Mouse (Mus musculus) MEL (cell line): ENCODE measurements at regions not wholly inside any gene's neighbourhood (a gene's known extent, or its start where the extent isn't known, plus 50 kb on each side); places are given as distances from the start of the nearest gene placed in this dataset.

Experiments used
- DNase-seq: peaks from one replicate; pipeline ENCODE4 v3.0.0; 2011; ENCODE audit warnings: low read depth, low spot score
- H3K27ac ChIP-seq: 2 replicates; pipeline ENCODE4 v1.5.1; 2012; ENCODE audit warnings: low read depth, mild to moderate bottlenecking, control low read depth, low read length, moderate library complexity; ENCODE audit not compliant: control insufficient read depth
- H3K27me3 ChIP-seq, 2 experiments: fragments of 150-350 bp in 1 of 2; sonication (generic) in 1 of 2; 2 replicates each; pipeline ENCODE4 v1.6.1; 2012; ENCODE audit warnings: low read length in 2 of 2, mild to moderate bottlenecking in 2 of 2, improper control_type of control experiment in 1 of 2, moderate library complexity in 1 of 2; ENCODE audit not compliant: insufficient read depth in 2 of 2, control insufficient read depth in 1 of 2
- H3K36me3 ChIP-seq, 2 experiments: 2 replicates each; pipeline ENCODE4 v1.6.1; 2012 to 2014; ENCODE audit warnings: low read length in 2 of 2, improper control_type of control experiment in 1 of 2, inconsistent platforms in 1 of 2, mild to moderate bottlenecking in 1 of 2; ENCODE audit not compliant: insufficient read depth in 2 of 2, control insufficient read depth in 1 of 2
- H3K4me1 ChIP-seq, 2 experiments: fragments of 150-350 bp in 1 of 2; sonication (generic) in 1 of 2; 2 replicates each; pipeline ENCODE4 v1.6.1; 2012; ENCODE audit warnings: low read length in 2 of 2, improper control_type of control experiment in 1 of 2, mild to moderate bottlenecking in 1 of 2; ENCODE audit not compliant: insufficient read depth in 2 of 2, control insufficient read depth in 1 of 2
- H3K4me3 ChIP-seq, 2 experiments: fragments of 150-350 bp in 1 of 2; sonication (generic) in 1 of 2; 2 replicates each; pipeline ENCODE4 v1.5.1; 2012; ENCODE audit warnings: low read depth in 2 of 2, low read length in 2 of 2, mild to moderate bottlenecking in 2 of 2, moderate library complexity in 2 of 2, control low read depth in 1 of 2, improper control_type of control experiment in 1 of 2; ENCODE audit not compliant: control insufficient read depth in 1 of 2, insufficient read depth in 1 of 2
- H3K79me2 ChIP-seq: 2 replicates; pipeline ENCODE4 v1.6.1; 2012; ENCODE audit warnings: mild to moderate bottlenecking, low read length, moderate library complexity; ENCODE audit not compliant: control insufficient read depth, poor library complexity, insufficient read depth
- H3K9ac ChIP-seq: 2 replicates; pipeline ENCODE4 v1.6.1; 2012; ENCODE audit warnings: low read depth, mild to moderate bottlenecking, control low read depth, low read length, moderate library complexity; ENCODE audit not compliant: control insufficient read depth, poor library complexity, severe bottlenecking
- H3K9me3 ChIP-seq: fragments of 150-350 bp; sonication (generic); replicated peaks from 2 replicates; pipeline ENCODE4 v1.6.1; 2012; ENCODE audit warnings: mild to moderate bottlenecking, low read length, improper control_type of control experiment, moderate library complexity; ENCODE audit not compliant: insufficient read depth
- BHLHE40 ChIP-seq: IDR thresholded peaks from 2 replicates; pipeline ENCODE4 v1.6.1; 2012; ENCODE audit warnings: low read depth, mild to moderate bottlenecking, inconsistent platforms, low read length, improper control_type of control experiment, borderline replicate concordance
- CHD1 ChIP-seq: IDR thresholded peaks from 2 replicates; pipeline ENCODE4 v1.6.1; 2012; ENCODE audit warnings: low read depth, mild to moderate bottlenecking, inconsistent platforms, low read length, improper control_type of control experiment
- ELF1 ChIP-seq: IDR thresholded peaks from 2 replicates; pipeline ENCODE4 v1.6.1; 2014; ENCODE audit warnings: low read depth, mild to moderate bottlenecking, inconsistent platforms, low read length, improper control_type of control experiment, moderate library complexity
- JUND ChIP-seq: IDR thresholded peaks from 2 replicates; pipeline ENCODE4 v1.6.1; 2011; ENCODE audit warnings: low read depth, mild to moderate bottlenecking, improper control_type of control experiment, low read length
- MAX ChIP-seq: IDR thresholded peaks from 2 replicates; pipeline ENCODE4 v1.6.1; 2011; ENCODE audit warnings: low read length, improper control_type of control experiment
- MAZ ChIP-seq: IDR thresholded peaks from 2 replicates; pipeline ENCODE4 v1.6.1; 2012; ENCODE audit warnings: low read depth, mild to moderate bottlenecking, inconsistent platforms, low read length, improper control_type of control experiment
- MXI1 ChIP-seq: IDR thresholded peaks from 2 replicates; pipeline ENCODE4 v1.6.1; 2011; ENCODE audit warnings: mild to moderate bottlenecking, low read depth, low read length, improper control_type of control experiment
- MYC ChIP-seq: IDR thresholded peaks from 2 replicates; pipeline ENCODE4 v1.6.1; 2011; ENCODE audit warnings: low read depth, mild to moderate bottlenecking, low read length, improper control_type of control experiment, moderate library complexity
- NELFE ChIP-seq: IDR thresholded peaks from 2 replicates; pipeline ENCODE4 v1.6.1; 2011; ENCODE audit warnings: low read depth, low read length, improper control_type of control experiment
- NRF1 ChIP-seq: IDR thresholded peaks from 2 replicates; pipeline ENCODE4 v1.6.1; 2014; ENCODE audit warnings: low read depth, mild to moderate bottlenecking, inconsistent platforms, low read length, improper control_type of control experiment, moderate library complexity; ENCODE audit not compliant: poor library complexity, insufficient read depth, severe bottlenecking
- POLR2A ChIP-seq, 2 experiments: IDR thresholded peaks; 2 replicates each; pipeline ENCODE4 v1.6.1; 2011 to 2012; ENCODE audit warnings: low read length in 2 of 2, mild to moderate bottlenecking in 2 of 2, control low read depth in 1 of 2, improper control_type of control experiment in 1 of 2, low read depth in 1 of 2, moderate library complexity in 1 of 2; ENCODE audit not compliant: control insufficient read depth in 1 of 2, insufficient read depth in 1 of 2, poor library complexity in 1 of 2
- POLR2AphosphoS2 ChIP-seq: IDR thresholded peaks from 2 replicates; pipeline ENCODE4 v1.6.1; 2011; ENCODE audit warnings: low read length, improper control_type of control experiment
- RAD21 ChIP-seq: IDR thresholded peaks from 2 replicates; pipeline ENCODE4 v1.6.1; 2011; ENCODE audit warnings: mild to moderate bottlenecking, low read depth, low read length, improper control_type of control experiment
- RCOR1 ChIP-seq: IDR thresholded peaks from 2 replicates; pipeline ENCODE4 v1.6.1; 2012; ENCODE audit warnings: low read depth, mild to moderate bottlenecking, inconsistent platforms, low read length, improper control_type of control experiment
- SMC3 ChIP-seq: IDR thresholded peaks from 2 replicates; pipeline ENCODE4 v1.6.1; 2011; ENCODE audit warnings: low read depth, low read length, improper control_type of control experiment
- TAL1 ChIP-seq: IDR thresholded peaks from 2 replicates; pipeline ENCODE4 v1.6.1; 2012; ENCODE audit warnings: mild to moderate bottlenecking, inconsistent platforms, low read length, moderate library complexity, mixed read lengths
- TBP ChIP-seq: IDR thresholded peaks from 2 replicates; pipeline ENCODE4 v1.8.0; 2011; ENCODE audit warnings: low read depth, low read length, improper control_type of control experiment
- TCF12 ChIP-seq: IDR thresholded peaks from 2 replicates; pipeline ENCODE4 v1.6.1; 2014; ENCODE audit warnings: low read depth, mild to moderate bottlenecking, inconsistent platforms, low read length, improper control_type of control experiment, moderate library complexity
- UBTF ChIP-seq: IDR thresholded peaks from 2 replicates; pipeline ENCODE4 v1.6.1; 2012; ENCODE audit warnings: low read depth, mild to moderate bottlenecking, inconsistent platforms, low read length, improper control_type of control experiment, moderate library complexity, borderline replicate concordance; ENCODE audit not compliant: insufficient read depth
- USF1 ChIP-seq: IDR thresholded peaks from 2 replicates; pipeline ENCODE4 v1.6.1; 2014; ENCODE audit warnings: low read depth, mild to moderate bottlenecking, inconsistent platforms, low read length, improper control_type of control experiment, moderate library complexity
- USF2 ChIP-seq, 2 experiments: IDR thresholded peaks; 2 replicates each; pipeline ENCODE4 v1.6.1; 2011 to 2012; ENCODE audit warnings: improper control_type of control experiment in 2 of 2, low read length in 2 of 2, borderline replicate concordance in 1 of 2, inconsistent platforms in 1 of 2, low read depth in 1 of 2, mild to moderate bottlenecking in 1 of 2; ENCODE audit not compliant: insufficient read depth in 1 of 2
- ZNF384 ChIP-seq: IDR thresholded peaks from 2 replicates; pipeline ENCODE4 v1.6.1; 2012; ENCODE audit warnings: low read depth, mild to moderate bottlenecking, inconsistent platforms, low read length, improper control_type of control experiment

DNA sequence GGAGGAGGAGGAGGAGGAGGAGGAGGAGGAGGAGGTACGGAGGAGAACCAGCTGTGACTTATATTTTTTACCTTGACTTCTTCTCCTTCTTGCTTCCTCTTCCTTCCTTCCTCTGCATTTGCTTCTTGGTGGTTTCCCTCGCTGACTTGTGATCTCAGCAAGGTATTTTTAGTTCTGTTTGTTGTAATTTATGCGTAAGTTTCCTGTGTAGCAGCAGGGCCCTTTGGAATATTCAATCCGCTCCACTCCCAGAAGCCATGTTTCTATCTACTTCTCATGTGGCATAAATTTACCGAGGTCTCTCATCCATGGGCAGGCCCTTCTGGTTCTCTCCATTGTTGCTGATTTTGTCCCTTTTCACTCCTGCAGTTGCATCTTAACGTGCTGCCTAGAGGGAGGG lies 83.3 kb upstream of the Lipc start:
- Histone ChIP-seq H3K4me1 (no peaks in the 10 kb centered on the region), H3K9ac (no peak overlapping the region)
- DNase-seq = no peak
- no peak for TF ChIP-seq MYC
- TF ChIP-seq ZNF384 = no peak
- no peak for TF ChIP-seq NELFE
- TF ChIP-seq TAL1 = no peak
- TF ChIP-seq RCOR1 = no peak
- TF ChIP-seq NRF1 = no peak
- TF ChIP-seq SMC3 = no peak
- no peak for TF ChIP-seq RAD21
- no peak for TF ChIP-seq MAX
- no peak for TF ChIP-seq TCF12
- no peak for TF ChIP-seq UBTF
- TF ChIP-seq ELF1 = no peak
- TF ChIP-seq JUND = no peak
- TF ChIP-seq USF1 = no peak
- TF ChIP-seq BHLHE40 = no peak
- TF ChIP-seq MXI1 = no peak
- no peak for TF ChIP-seq TBP
- TF ChIP-seq POLR2A (IDR thresholded peaks at IDR 0.05; ENCODE audit: control insufficient read depth in 1 of 2, insufficient read depth in 1 of 2, low read depth in 1 of 2, low read length in 2 of 2, poor library complexity in 1 of 2) = no peak
- TF ChIP-seq, all 39 proteins: peak for 0
- Histone ChIP-seq H3K79me2 (no peaks in the 10 kb centered on the region), H3K27ac (no peak overlapping the region), H3K9me3 (no peaks in the 10 kb centered on the region), H3K36me3 (no peaks in the 10 kb centered on the region), H3K27me3 (peaks cover 10 to 15% of the 10 kb centered on the region in 2 experiments), H3K4me3 (no peak overlapping the region)

DNA sequence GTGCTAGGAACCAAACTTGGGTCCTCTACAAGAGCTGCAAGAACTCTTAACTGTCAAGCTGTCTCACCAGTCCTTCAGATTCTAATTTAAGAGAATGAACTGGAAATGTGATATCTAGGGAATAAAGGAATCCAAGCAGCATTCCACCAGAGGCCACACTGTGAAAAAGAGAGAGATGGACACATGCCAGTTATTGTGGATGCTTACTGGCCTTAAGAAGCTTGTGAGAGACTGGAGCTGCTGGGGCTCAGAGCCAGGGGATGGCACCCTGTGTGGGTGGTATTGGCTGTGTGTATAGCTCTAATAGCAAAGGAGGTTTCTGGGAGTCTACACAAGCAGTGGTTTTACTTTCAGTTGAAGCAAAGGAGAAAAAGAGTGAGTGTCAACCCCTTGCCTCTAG lies 80.1 kb upstream of the Lipc start:
- no peak overlapping the region for H3K4me3 ChIP-seq
- H3K79me2 ChIP-seq = no peaks in the 10 kb centered on the region
- H3K36me3 ChIP-seq = no peaks in the 10 kb centered on the region
- H3K4me1 ChIP-seq = no peaks in the 10 kb centered on the region
- TF ChIP-seq TAL1 (no peak), ZNF384 (no peak), MAZ (no peak), POLR2AphosphoS2 (no peak), RAD21 (no peak), USF2 (IDR thresholded peaks at IDR 0.05; ENCODE audit: borderline replicate concordance in 1 of 2, insufficient read depth in 1 of 2, low read depth in 1 of 2, low read length in 2 of 2) (no peak), ELF1 (no peak), USF1 (no peak), CHD1 (no peak), TCF12 (no peak)
- no peak overlapping the region for H3K9ac ChIP-seq
- H3K27me3 ChIP-seq = peaks cover 9 to 15% of the 10 kb centered on the region in 2 experiments
- DNase-seq = no peak
- no peaks in the 10 kb centered on the region for H3K9me3 ChIP-seq
- no peak overlapping the region for H3K27ac ChIP-seq
